Mouse (Mus musculus) hindbrain, embryonic 14.5 days (tissue): Measurements from ENCODE around the gene Prmt7. TPM values are rescaled to one million over a fixed set of nuclear protein-coding genes. Genes with fewer than 3 reads are reported as not detected.

Source experiments
- ATAC-seq: fragments of 200-750 bp; cut with Nextera tagmentation; 2 replicates; pipeline ENCODE4 v1.8.0; 2017; ENCODE audit warnings: moderate number of reproducible peaks, mild to moderate bottlenecking, moderate TSS enrichment, moderate library complexity; ENCODE audit not compliant: low FRiP score
- DNase-seq: peaks from one replicate; pipeline ENCODE4 v3.0.0-alpha.2; 2015; ENCODE audit warnings: low spot score
- H3K27ac ChIP-seq: fragments of 300-500 bp; sonication (generic); 2 replicates; pipeline ENCODE4 v1.5.1; 2014; ENCODE audit warnings: mild to moderate bottlenecking, moderate library complexity
- H3K27me3 ChIP-seq: fragments of 300-500 bp; sonication (generic); 2 replicates; pipeline ENCODE4 v1.6.1; 2014; ENCODE audit warnings: mild to moderate bottlenecking, low read length, mixed read lengths; ENCODE audit not compliant: control insufficient read depth, insufficient read depth
- H3K36me3 ChIP-seq: fragments of 300-500 bp; sonication (generic); replicated peaks from 2 replicates; pipeline ENCODE4 v1.6.1; 2014; ENCODE audit not compliant: control insufficient read depth, insufficient read depth
- H3K4me1 ChIP-seq: fragments of 300-500 bp; sonication (generic); replicated peaks from 2 replicates; pipeline ENCODE4 v1.6.1; 2014; ENCODE audit warnings: antibody characterized with exemption, low read length, mixed read lengths; ENCODE audit not compliant: control insufficient read depth, insufficient read depth
- H3K4me2 ChIP-seq: fragments of 300-500 bp; sonication (generic); replicated peaks from 2 replicates; pipeline ENCODE4 v1.6.1; 2014; ENCODE audit warnings: mild to moderate bottlenecking, moderate library complexity
- H3K4me3 ChIP-seq: fragments of 300-500 bp; sonication (generic); replicated peaks from 2 replicates; pipeline ENCODE4 v1.5.1; 2014; ENCODE audit warnings: mild to moderate bottlenecking, low read length
- H3K9ac ChIP-seq: fragments of 300-500 bp; sonication (generic); 2 replicates; pipeline ENCODE4 v1.6.1; 2014
- H3K9me3 ChIP-seq: fragments of 300-500 bp; sonication (generic); 2 replicates; pipeline ENCODE4 v1.6.1; 2016; ENCODE audit warnings: low read length; ENCODE audit not compliant: control insufficient read depth
- WGBS: fragments of 180-500 bp; shearing (Covaris S2); extraction: QIAGEN DNeasy Blood & Tissue Kit; methylation state at CpG from one replicate; pipeline ENCODE4 v1.1.7; 2014; 5-methylcytosine and 5-hydroxymethylcytosine counted together
- polyA plus RNA-seq: library from polyadenylated mRNA; unstranded; fragments of >200 nt; fragmentation: Nextera tagmentation; extraction: Ambion mirVana; gene quantifications from 2 replicates; pipeline ENCODE4 v1.2.1, GENCODE M21; 2014

Prmt7 gene
- polyA plus RNA-seq, 1 experiment from 2014 or later, result 57.4 TPM

GRCm38 (mm10) chr8:106250186-106250585 lies 39.5 kb downstream of the Prmt7 start:
- ATAC-seq (no peak), DNase-seq (no peak)
- Histone ChIP-seq H3K4me1 (no peaks in the 10 kb centered on the region), H3K4me2 (no peak overlapping the region), H3K27ac (peak overlapping the region; percentile 45), H3K36me3 (peaks cover 89% of the 10 kb centered on the region), H3K4me3 (no peak overlapping the region), H3K27me3 (no peaks in the 10 kb centered on the region), H3K9ac (no peak overlapping the region), H3K9me3 (no peaks in the 10 kb centered on the region)
- 64% methylated on average over 4 of the region's 4 CpGs for WGBS

GRCm38 (mm10) chr8:106258169-106258568 lies 47.4 kb downstream of the Prmt7 start:
- no peaks in the 10 kb centered on the region for H3K27me3 ChIP-seq
- no peak overlapping the region for H3K4me2 ChIP-seq
- no peaks in the 10 kb centered on the region for H3K9me3 ChIP-seq
- H3K27ac ChIP-seq, result no peak overlapping the region
- WGBS, result 50% methylated on average over 1 of the region's 1 CpGs
- no peak overlapping the region for H3K9ac ChIP-seq
- no peak overlapping the region for H3K4me3 ChIP-seq
- peaks cover 74% of the 10 kb centered on the region for H3K36me3 ChIP-seq
- no peak for DNase-seq
- no peaks in the 10 kb centered on the region; the same call in 1 of the 2 replicates for H3K4me1 ChIP-seq
- ATAC-seq, result no peak

GRCm38 (mm10) chr8:106259579-106260255 lies 49.0 kb downstream of the Prmt7 start:
- Histone ChIP-seq H3K27ac (no peak overlapping the region), H3K9me3 (no peaks in the 10 kb centered on the region), H3K4me2 (no peak overlapping the region), H3K9ac (no peak overlapping the region), H3K36me3 (peaks cover 74% of the 10 kb centered on the region), H3K27me3 (no peaks in the 10 kb centered on the region), H3K4me1 (no peaks in the 10 kb centered on the region; the same call in 1 of the 2 replicates), H3K4me3 (no peak overlapping the region)
- no peak for DNase-seq
- 94% methylated on average over 10 of the region's 10 CpGs for WGBS
- no peak for ATAC-seq

GRCm38 (mm10) chr8:106260894-106261293 lies 50.2 kb downstream of the Prmt7 start:
- Histone ChIP-seq H3K27me3 (no peaks in the 10 kb centered on the region), H3K9me3 (no peaks in the 10 kb centered on the region), H3K36me3 (peaks cover 73% of the 10 kb centered on the region), H3K4me3 (no peak overlapping the region), H3K9ac (no peak overlapping the region), H3K27ac (no peak overlapping the region; the same call in 1 of the 2 replicates), H3K4me1 (no peaks in the 10 kb centered on the region; the same call in 1 of the 2 replicates), H3K4me2 (no peak overlapping the region)
- DNase-seq, result no peak
- ATAC-seq, result no peak
- 44% methylated on average over 4 of the region's 4 CpGs for WGBS

- ATAC-seq, result no peak
- Histone ChIP-seq H3K27ac (no peak overlapping the region), H3K27me3 (no peaks in the 10 kb centered on the region), H3K4me3 (no peak overlapping the region), H3K9me3 (no peaks in the 10 kb centered on the region), H3K9ac (no peak overlapping the region), H3K4me1 (no peaks in the 10 kb centered on the region; the same call in 1 of the 2 replicates), H3K4me2 (no peak overlapping the region), H3K36me3 (peaks cover 60% of the 10 kb centered on the region)
- DNase-seq, result no peak
- WGBS, result 62% methylated on average over 5 of the region's 5 CpGs
Observed at GRCm38 (mm10) chr8:106262343-106262742, 51.6 kb downstream of the Prmt7 start.

- Histone ChIP-seq H3K9ac (no peak overlapping the region), H3K4me3 (no peak overlapping the region), H3K4me2 (no peak overlapping the region), H3K9me3 (no peaks in the 10 kb centered on the region), H3K27ac (no peak overlapping the region), H3K27me3 (no peaks in the 10 kb centered on the region), H3K36me3 (peaks cover 47% of the 10 kb centered on the region), H3K4me1 (peaks cover under 1% of the 10 kb centered on the region; the same call in 1 of the 2 replicates)
- 71% methylated on average over 4 of the region's 4 CpGs for WGBS
- ATAC-seq (no peak), DNase-seq (no peak)
Observed at GRCm38 (mm10) chr8:106263928-106264327, 53.2 kb downstream of the Prmt7 start.

- Histone ChIP-seq H3K4me3 (no peak overlapping the region), H3K36me3 (peaks cover 36% of the 10 kb centered on the region), H3K27ac (no peak overlapping the region), H3K27me3 (no peaks in the 10 kb centered on the region), H3K4me1 (peaks cover 15% of the 10 kb centered on the region), H3K9me3 (no peaks in the 10 kb centered on the region), H3K4me2 (no peak overlapping the region), H3K9ac (no peak overlapping the region)
- WGBS, result 83% methylated on average over 17 of the region's 17 CpGs
- no peak for ATAC-seq
- no peak for DNase-seq
Observed at GRCm38 (mm10) chr8:106265398-106265797, 54.7 kb downstream of the Prmt7 start.

- Histone ChIP-seq H3K27me3 (no peaks in the 10 kb centered on the region), H3K27ac (no peak overlapping the region), H3K9me3 (no peaks in the 10 kb centered on the region), H3K36me3 (peaks cover 20% of the 10 kb centered on the region), H3K9ac (no peak overlapping the region), H3K4me2 (no peak overlapping the region), H3K4me1 (peaks cover 30% of the 10 kb centered on the region), H3K4me3 (no peak overlapping the region)
- ATAC-seq (0 out of 2 replicates have a peak, but pooled peaks have one; percentile 15), DNase-seq (no peak)
- WGBS, result 63% methylated on average over 5 of the region's 5 CpGs
Observed at GRCm38 (mm10) chr8:106268710-106269346, 58.1 kb downstream of the Prmt7 start.

- peak overlapping the region; percentile 8; the same call in 1 of the 2 replicates for H3K4me2 ChIP-seq
- H3K9me3 ChIP-seq, result no peaks in the 10 kb centered on the region
- ATAC-seq, result peak; percentile 63
- DNase-seq, result peak; percentile 64
- peaks cover 30% of the 10 kb centered on the region for H3K4me1 ChIP-seq
- H3K9ac ChIP-seq, result peak overlapping the region; percentile 4; the same call in 1 of the 2 replicates
- H3K27me3 ChIP-seq, result no peaks in the 10 kb centered on the region
- no peak overlapping the region for H3K4me3 ChIP-seq
- 12% methylated on average over 5 of the region's 5 CpGs for WGBS
- peak overlapping the region; percentile 62 for H3K27ac ChIP-seq
- H3K36me3 ChIP-seq, result 0 out of 2 replicates have a peak, but pooled peaks cover under 1% of the 10 kb centered on the region
Observed at GRCm38 (mm10) chr8:106270804-106271203, 60.1 kb downstream of the Prmt7 start.
